In the genomic region with DNA sequence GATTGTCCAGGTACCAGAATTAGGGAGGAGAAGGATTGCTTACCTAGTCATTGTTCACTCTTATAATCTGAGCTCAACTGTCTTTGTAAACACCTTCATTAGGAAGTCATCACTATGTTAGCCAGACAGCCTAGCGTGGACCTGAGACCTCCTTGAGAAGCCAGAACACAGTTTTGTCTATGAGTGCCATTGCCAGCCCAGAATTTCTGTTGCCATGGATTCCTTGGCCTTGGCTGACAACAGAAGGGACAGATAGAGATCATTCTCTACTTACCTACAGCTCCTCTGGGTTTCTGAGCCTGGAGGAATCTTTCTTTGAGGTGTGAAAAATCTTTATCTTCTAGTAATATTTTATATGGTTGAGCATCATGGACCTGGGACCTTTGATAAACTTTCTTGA, we compare ENCODE assay signal across 16 mouse cellular contexts.
"Had no signal": no experiment of that assay in that cellular context is flagged by ENCODE, and none has a peak within 500 bp of the region (broad histone marks: within the 10 kb centered on the region; RNA-seq: fewer than 3 reads in every experiment).

No protein-coding gene starts in this region.

- DNase-seq: heart, postnatal 10 days; heart, postnatal 14 days; heart, postnatal 36 days; heart, postnatal 4 days; kidney, adult 11 months; kidney, adult 18-20 months; kidney, adult 2 months; kidney, adult 8-10 months; kidney, adult 9 months; kidney, postnatal 10 days; kidney, postnatal 14 days; kidney, postnatal 25 days; kidney, postnatal 36 days; kidney, postnatal 4 days; layer of hippocampus, adult 9-11 months; layer of hippocampus, postnatal 36 days had no signal
